Mouse (Mus musculus) embryonic facial prominence, embryonic 15.5 days (tissue): Measurements from ENCODE around the gene Ablim2. TPM values are rescaled to one million over a fixed set of nuclear protein-coding genes. Genes with fewer than 3 reads are reported as not detected.
A peak's percentile ranks its signal among the peaks of the same experiment; 100 is the strongest.

ENCODE experiments used
- ATAC-seq: fragments of 200-750 bp; cut with Nextera tagmentation; 2 replicates; pipeline ENCODE4 v1.8.0; 2017; ENCODE audit warnings: low read depth, moderate TSS enrichment; ENCODE audit not compliant: insufficient number of reproducible peaks, low FRiP score, low TSS enrichment
- H3K27ac ChIP-seq: fragments of 300-500 bp; sonication (generic); replicated peaks from 2 replicates; pipeline ENCODE4 v1.5.1; 2015; ENCODE audit warnings: mild to moderate bottlenecking, inconsistent platforms
- H3K27me3 ChIP-seq: fragments of 300-500 bp; sonication (generic); 2 replicates; pipeline ENCODE4 v1.6.1; 2015; ENCODE audit warnings: inconsistent platforms
- H3K36me3 ChIP-seq: fragments of 300-500 bp; sonication (generic); 2 replicates; pipeline ENCODE4 v1.6.1; 2015; ENCODE audit warnings: mild to moderate bottlenecking, inconsistent platforms
- H3K4me1 ChIP-seq: fragments of 300-500 bp; sonication (generic); 2 replicates; pipeline ENCODE4 v1.6.1; 2015; ENCODE audit warnings: inconsistent platforms
- H3K4me2 ChIP-seq: fragments of 300-500 bp; sonication (generic); replicated peaks from 2 replicates; pipeline ENCODE4 v1.6.1; 2015; ENCODE audit warnings: mild to moderate bottlenecking, inconsistent platforms
- H3K4me3 ChIP-seq: fragments of 300-500 bp; sonication (generic); replicated peaks from 2 replicates; pipeline ENCODE4 v1.5.1; 2015; ENCODE audit warnings: mild to moderate bottlenecking, inconsistent platforms
- H3K9ac ChIP-seq: fragments of 300-500 bp; sonication (generic); 2 replicates; pipeline ENCODE4 v1.6.1; 2015; ENCODE audit warnings: inconsistent platforms
- H3K9me3 ChIP-seq: fragments of 300-500 bp; sonication (generic); replicated peaks from 2 replicates; pipeline ENCODE4 v1.6.1; 2016; ENCODE audit warnings: inconsistent platforms
- WGBS: fragments of 180-500 bp; shearing (Covaris S2); methylation state at CpG from one replicate; pipeline ENCODE4 v1.1.7; 2015; 5-methylcytosine and 5-hydroxymethylcytosine counted together
- polyA plus RNA-seq: library from polyadenylated mRNA; unstranded; fragments of >200 nt; fragmentation: Nextera tagmentation; extraction: Ambion mirVana; gene quantifications from 2 replicates; pipeline ENCODE4 v1.2.1, GENCODE M21; 2015

Ablim2 gene
- polyA plus RNA-seq = 3.5 and 4.7 TPM in 2 replicates

DNA sequence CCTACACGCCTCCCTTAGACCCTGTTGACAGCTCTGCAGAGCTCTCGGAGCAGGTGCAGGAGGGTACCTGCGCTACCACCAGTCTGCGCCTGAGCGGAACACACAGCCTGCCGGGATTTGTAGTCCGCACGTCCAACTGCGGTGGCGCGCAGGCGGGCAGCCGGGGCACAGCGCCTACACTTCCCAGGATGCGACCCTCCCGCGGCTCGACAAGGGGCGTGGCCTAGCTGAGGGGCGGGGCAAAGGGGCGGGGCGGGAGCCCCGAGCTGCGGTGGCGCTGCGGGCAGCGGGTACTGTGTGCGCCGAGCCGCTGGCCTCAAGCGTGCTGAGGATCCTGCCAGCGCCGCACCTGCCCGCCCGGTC, at the start of gene Ablim2:
Gene Ablim2 (plus strand): TSS at position 242 of the 363 bp plus-strand sequence.
- no peaks in the 10 kb centered on the region for H3K9me3 ChIP-seq
- peaks cover 59% of the 10 kb centered on the region for H3K27me3 ChIP-seq
- 0 out of 2 replicates have a peak within 1 kb of the TSS, but pooled peaks have one; percentile 29 for H3K9ac ChIP-seq
- H3K36me3 ChIP-seq = no peaks in the 10 kb centered on the region
- H3K4me1 ChIP-seq = peaks cover 16% of the 10 kb centered on the region
- no peak within 1 kb of the TSS for H3K27ac ChIP-seq
- 0% methylated on average over 35 of the region's 35 CpGs for WGBS
- H3K4me2 ChIP-seq = peak within 1 kb of the TSS; percentile 98
- H3K4me3 ChIP-seq = peak within 1 kb of the TSS; percentile 55
- ATAC-seq = peak; percentile 92

DNA sequence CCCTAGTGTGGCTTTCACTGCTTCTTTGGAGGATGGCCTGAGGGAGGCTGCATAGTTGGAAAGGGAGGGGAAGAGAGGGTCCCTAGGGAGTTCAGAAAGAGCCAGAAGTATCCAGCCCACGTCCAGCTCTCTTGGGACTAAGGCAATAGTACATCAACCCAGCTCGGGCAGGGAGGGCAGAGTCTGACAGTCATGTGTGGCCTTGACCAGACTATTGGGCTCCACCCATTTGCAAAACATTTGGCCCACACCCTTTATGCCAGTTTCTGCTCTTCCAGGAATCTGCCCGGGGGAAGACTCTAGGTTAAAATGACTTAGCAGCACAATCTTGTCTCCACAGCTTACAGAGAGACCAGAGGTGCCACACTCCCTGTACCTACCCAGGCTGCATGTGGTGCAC, 47.2 kb upstream of the Ablim2 start:
- no peak overlapping the region for H3K4me3 ChIP-seq
- no peaks in the 10 kb centered on the region for H3K27me3 ChIP-seq
- 0 out of 2 replicates have a peak, but pooled peaks cover 7% of the 10 kb centered on the region for H3K4me1 ChIP-seq
- no peak overlapping the region for H3K27ac ChIP-seq
- no peak overlapping the region for H3K9ac ChIP-seq
- 50% methylated on average over 3 of the region's 3 CpGs for WGBS
- no peaks in the 10 kb centered on the region for H3K9me3 ChIP-seq
- no peak for ATAC-seq
- no peak overlapping the region for H3K4me2 ChIP-seq
- H3K36me3 ChIP-seq = no peaks in the 10 kb centered on the region

- Histone ChIP-seq H3K9ac (no peak overlapping the region), H3K27ac (no peak overlapping the region), H3K36me3 (no peaks in the 10 kb centered on the region), H3K4me2 (no peak overlapping the region), H3K27me3 (no peaks in the 10 kb centered on the region), H3K4me3 (no peak overlapping the region), H3K9me3 (no peaks in the 10 kb centered on the region), H3K4me1 (0 out of 2 replicates have a peak, but pooled peaks cover 7% of the 10 kb centered on the region)
- ATAC-seq = no peak
- WGBS = 66% methylated on average over 3 of the region's 3 CpGs
These were observed 46.7 kb upstream of the Ablim2 start for GRCm38 (mm10) chr5:35710931-35711330.

DNA sequence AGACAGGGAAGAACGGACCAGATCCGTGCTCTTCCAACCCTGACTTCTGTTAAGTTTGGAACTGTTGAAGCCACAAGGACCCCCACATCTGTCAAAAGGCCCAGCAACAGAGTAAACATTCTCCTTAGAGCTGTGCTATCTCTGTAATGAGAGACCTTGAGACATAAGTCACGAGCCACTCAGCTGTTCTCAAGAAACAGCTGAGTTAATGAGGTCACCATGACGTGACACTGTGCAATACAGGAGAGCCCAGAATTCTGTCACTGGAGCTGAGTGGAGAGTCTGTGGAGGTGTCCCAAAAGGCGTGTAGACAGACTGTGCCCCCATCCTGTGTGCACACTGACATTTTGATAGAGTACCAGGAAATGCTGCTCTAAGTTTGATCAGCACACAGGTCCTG, 45.2 kb upstream of the Ablim2 start:
- ATAC-seq = no peak
- H3K9me3 ChIP-seq = no peaks in the 10 kb centered on the region

GRCm38 (mm10) chr5:35713649-35714354, 43.9 kb upstream of the Ablim2 start:
- Histone ChIP-seq H3K4me3 (no peak overlapping the region), H3K4me2 (no peak overlapping the region)

More for the DNA sequence above, 45.2 kb upstream of the Ablim2 start:
- Histone ChIP-seq H3K9ac (no peak overlapping the region), H3K4me1 (0 out of 2 replicates have a peak, but pooled peaks cover 7% of the 10 kb centered on the region), H3K4me2 (no peak overlapping the region), H3K36me3 (no peaks in the 10 kb centered on the region), H3K4me3 (no peak overlapping the region), H3K27ac (no peak overlapping the region), H3K27me3 (no peaks in the 10 kb centered on the region)
- WGBS = 66% methylated on average over 5 of the region's 5 CpGs

GRCm38 (mm10) chr5:35717455-35717854, 40.2 kb upstream of the Ablim2 start:
- no peaks in the 10 kb centered on the region for H3K27me3 ChIP-seq
- H3K4me3 ChIP-seq = no peak overlapping the region
- no peaks in the 10 kb centered on the region for H3K9me3 ChIP-seq
- no peak overlapping the region for H3K4me2 ChIP-seq
- H3K9ac ChIP-seq = no peak overlapping the region
- H3K27ac ChIP-seq = no peak overlapping the region
- H3K4me1 ChIP-seq = 0 out of 2 replicates have a peak, but pooled peaks cover 5% of the 10 kb centered on the region
- ATAC-seq = no peak
- 77% methylated on average over 5 of the region's 5 CpGs for WGBS
- H3K36me3 ChIP-seq = no peaks in the 10 kb centered on the region

More at GRCm38 (mm10) chr5:35713649-35714354, 43.9 kb upstream of the Ablim2 start:
- 43% methylated on average over 13 of the region's 13 CpGs for WGBS
- peak; percentile 84 for ATAC-seq
- Histone ChIP-seq H3K27ac (no peak overlapping the region), H3K27me3 (no peaks in the 10 kb centered on the region), H3K36me3 (no peaks in the 10 kb centered on the region), H3K9me3 (no peaks in the 10 kb centered on the region), H3K9ac (no peak overlapping the region), H3K4me1 (0 out of 2 replicates have a peak, but pooled peaks cover 7% of the 10 kb centered on the region)

DNA sequence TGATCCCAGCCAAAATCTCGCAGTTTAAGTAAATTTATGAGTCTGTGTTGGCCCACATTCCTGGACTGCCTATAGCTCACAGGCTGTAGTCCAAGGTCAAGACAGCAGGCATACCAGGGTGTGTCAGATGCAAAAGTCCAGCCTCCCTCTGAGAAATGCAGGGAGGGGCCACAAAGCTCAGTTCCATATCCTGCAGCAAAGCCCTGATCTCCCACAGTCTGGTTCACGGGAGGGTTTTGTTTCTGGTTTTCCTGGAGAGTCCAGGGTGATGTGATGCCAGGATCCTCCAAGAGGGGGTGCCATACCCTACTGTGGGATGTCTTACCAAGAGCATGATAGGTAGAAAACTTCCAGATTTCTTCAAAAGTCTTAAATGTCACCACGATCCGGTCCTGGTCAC, 39.7 kb upstream of the Ablim2 start:
- ATAC-seq = no peak
- no peak overlapping the region for H3K27ac ChIP-seq
- H3K27me3 ChIP-seq = no peaks in the 10 kb centered on the region
- H3K9ac ChIP-seq = no peak overlapping the region
- 45% methylated on average over 4 of the region's 4 CpGs for WGBS
- no peak overlapping the region for H3K4me3 ChIP-seq
- no peaks in the 10 kb centered on the region for H3K9me3 ChIP-seq
- H3K36me3 ChIP-seq = no peaks in the 10 kb centered on the region
- 0 out of 2 replicates have a peak, but pooled peaks cover 5% of the 10 kb centered on the region for H3K4me1 ChIP-seq
- H3K4me2 ChIP-seq = no peak overlapping the region

DNA sequence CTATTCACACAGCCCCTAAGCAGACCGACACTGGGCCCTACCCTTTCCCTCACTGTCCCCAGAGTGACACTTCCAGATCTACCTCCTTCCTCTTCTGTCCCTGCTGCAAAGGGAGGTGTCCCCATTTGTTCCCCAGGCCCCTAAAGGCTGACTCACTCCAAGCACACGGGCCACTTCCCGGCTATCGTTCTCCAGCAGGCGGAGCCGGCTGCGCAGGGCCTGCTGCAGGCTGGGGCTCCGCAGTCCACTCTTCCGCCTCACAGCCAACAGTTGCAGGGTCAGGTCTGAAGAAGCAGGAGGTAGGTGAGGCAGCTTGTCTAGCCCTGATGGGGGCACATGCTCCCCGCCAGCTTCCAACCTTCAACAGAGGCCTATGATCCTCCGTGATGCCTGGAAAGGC, 38.9 kb upstream of the Ablim2 start:
- Histone ChIP-seq H3K9ac (no peak overlapping the region), H3K4me3 (no peak overlapping the region), H3K36me3 (no peaks in the 10 kb centered on the region), H3K4me1 (no peaks in the 10 kb centered on the region), H3K27ac (no peak overlapping the region), H3K27me3 (no peaks in the 10 kb centered on the region), H3K4me2 (no peak overlapping the region), H3K9me3 (no peaks in the 10 kb centered on the region)
- 79% methylated on average over 11 of the region's 11 CpGs for WGBS
- ATAC-seq = no peak

DNA sequence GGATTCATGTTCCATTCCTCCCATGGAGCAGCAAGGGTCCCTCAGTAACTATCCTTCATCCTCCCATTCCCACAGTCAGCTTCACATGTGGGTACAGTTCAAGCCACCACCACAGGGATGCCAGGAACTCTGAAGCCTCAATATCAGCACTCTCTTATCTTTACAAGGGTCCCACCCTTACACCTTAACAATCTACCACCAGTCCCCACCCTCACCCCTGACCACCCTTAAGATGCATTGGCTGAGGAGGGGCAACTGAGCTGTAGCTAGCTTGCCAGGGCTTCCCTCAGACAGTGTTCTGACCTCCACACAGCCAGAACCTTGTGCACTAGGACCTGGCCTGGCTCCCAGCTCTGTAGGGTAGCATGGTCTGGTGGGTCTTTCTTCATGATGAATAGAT, 38.3 kb upstream of the Ablim2 start:
- Histone ChIP-seq H3K27ac (no peak overlapping the region), H3K36me3 (no peaks in the 10 kb centered on the region), H3K4me1 (no peaks in the 10 kb centered on the region), H3K4me3 (no peak overlapping the region), H3K9me3 (no peaks in the 10 kb centered on the region), H3K4me2 (no peak overlapping the region), H3K27me3 (no peaks in the 10 kb centered on the region), H3K9ac (no peak overlapping the region)
- ATAC-seq = no peak

DNA sequence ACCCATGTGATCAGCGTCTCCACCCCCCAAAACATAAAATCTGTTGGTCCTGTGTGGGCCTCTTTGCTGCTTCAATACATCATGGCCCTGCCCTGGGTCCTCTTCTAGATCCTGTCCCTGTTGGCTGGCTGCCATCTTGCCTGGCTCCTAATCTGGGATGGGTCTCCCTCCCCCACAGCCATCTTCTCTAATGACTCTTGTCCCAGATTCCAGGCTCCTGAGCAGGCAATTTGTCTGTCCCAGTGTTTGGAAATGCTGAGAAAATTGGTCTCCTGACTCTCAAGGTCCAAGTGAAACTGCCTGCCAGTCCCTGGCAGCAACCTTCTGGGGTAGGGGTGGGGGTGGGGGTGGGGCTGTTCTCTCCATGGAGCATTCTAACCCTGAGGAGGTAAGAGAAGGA, 37.8 kb upstream of the Ablim2 start:
- Histone ChIP-seq H3K9me3 (no peaks in the 10 kb centered on the region), H3K4me1 (no peaks in the 10 kb centered on the region), H3K4me2 (no peak overlapping the region), H3K36me3 (no peaks in the 10 kb centered on the region), H3K4me3 (no peak overlapping the region), H3K9ac (no peak overlapping the region), H3K27me3 (no peaks in the 10 kb centered on the region), H3K27ac (no peak overlapping the region)
- no peak for ATAC-seq
- 89% methylated on average over 1 of the region's 1 CpGs for WGBS

DNA sequence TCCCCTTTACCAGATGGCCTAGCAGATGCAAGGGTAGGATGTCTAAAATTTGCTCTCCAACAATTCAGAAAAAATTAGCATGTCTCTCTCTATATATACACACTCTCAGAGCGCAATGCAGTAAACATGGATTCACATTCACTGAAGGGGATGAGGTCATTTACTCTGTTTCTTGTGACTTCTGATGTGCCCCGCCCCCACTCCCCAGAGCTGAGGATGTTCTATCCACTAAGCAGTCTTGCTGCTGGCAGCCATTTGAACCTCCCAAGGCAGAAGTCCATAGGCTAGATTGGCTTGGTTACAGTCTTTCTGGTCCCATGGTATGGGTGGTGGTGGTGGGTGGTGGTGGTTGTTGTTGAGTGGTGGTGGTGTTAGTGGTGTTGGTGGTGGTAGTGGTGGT, 35.7 kb upstream of the Ablim2 start:
- H3K27me3 ChIP-seq = no peaks in the 10 kb centered on the region
- H3K36me3 ChIP-seq = no peaks in the 10 kb centered on the region
- no peaks in the 10 kb centered on the region for H3K4me1 ChIP-seq
- H3K9ac ChIP-seq = no peak overlapping the region
- H3K27ac ChIP-seq = no peak overlapping the region
- 89% methylated on average over 2 of the region's 2 CpGs for WGBS
- H3K4me3 ChIP-seq = no peak overlapping the region
- H3K9me3 ChIP-seq = no peaks in the 10 kb centered on the region
- no peak overlapping the region for H3K4me2 ChIP-seq
- no peak for ATAC-seq

DNA sequence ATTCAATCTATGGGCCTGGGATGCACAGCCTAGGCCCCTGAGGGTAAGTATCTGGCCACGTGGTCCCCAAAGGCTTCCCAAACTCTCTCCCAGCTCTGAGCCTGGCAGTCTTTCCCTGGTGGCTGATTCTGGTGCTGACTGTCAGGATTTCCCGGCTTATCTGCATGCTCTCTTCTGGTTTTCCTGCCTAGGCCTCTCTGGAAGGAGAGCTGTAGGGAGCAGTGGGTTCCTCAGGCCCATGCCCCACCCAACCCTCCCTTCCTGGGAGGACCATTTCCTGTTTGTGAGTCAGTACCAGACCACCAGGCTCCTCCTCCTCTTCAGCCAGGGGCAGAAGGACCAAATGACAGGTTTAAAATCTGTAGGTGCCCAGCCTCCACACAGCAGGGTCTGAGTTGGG, 35.0 kb upstream of the Ablim2 start:
- Histone ChIP-seq H3K27me3 (no peaks in the 10 kb centered on the region), H3K4me1 (no peaks in the 10 kb centered on the region), H3K9ac (no peak overlapping the region), H3K9me3 (no peaks in the 10 kb centered on the region), H3K4me2 (no peak overlapping the region), H3K36me3 (no peaks in the 10 kb centered on the region), H3K27ac (no peak overlapping the region), H3K4me3 (no peak overlapping the region)
- 48% methylated on average over 2 of the region's 2 CpGs for WGBS
- no peak for ATAC-seq
